Mouse (Mus musculus) spleen, postnatal 4 days (tissue): ENCODE data around the gene Plekhj1.
A peak's percentile ranks its signal among the peaks of the same experiment; 100 is the strongest.
"Not testable (repeated sequence)": the region's sequence is repeated elsewhere in the genome, so short reads cannot be mapped to it uniquely, and the experiment has no call there.

Source experiments
- DNase-seq, 2 experiments: peaks; one replicate each; pipeline ENCODE4 v3.0.0; 2022; ENCODE audit warnings: low spot score in 2 of 2

The Plekhj1 gene

DNA sequence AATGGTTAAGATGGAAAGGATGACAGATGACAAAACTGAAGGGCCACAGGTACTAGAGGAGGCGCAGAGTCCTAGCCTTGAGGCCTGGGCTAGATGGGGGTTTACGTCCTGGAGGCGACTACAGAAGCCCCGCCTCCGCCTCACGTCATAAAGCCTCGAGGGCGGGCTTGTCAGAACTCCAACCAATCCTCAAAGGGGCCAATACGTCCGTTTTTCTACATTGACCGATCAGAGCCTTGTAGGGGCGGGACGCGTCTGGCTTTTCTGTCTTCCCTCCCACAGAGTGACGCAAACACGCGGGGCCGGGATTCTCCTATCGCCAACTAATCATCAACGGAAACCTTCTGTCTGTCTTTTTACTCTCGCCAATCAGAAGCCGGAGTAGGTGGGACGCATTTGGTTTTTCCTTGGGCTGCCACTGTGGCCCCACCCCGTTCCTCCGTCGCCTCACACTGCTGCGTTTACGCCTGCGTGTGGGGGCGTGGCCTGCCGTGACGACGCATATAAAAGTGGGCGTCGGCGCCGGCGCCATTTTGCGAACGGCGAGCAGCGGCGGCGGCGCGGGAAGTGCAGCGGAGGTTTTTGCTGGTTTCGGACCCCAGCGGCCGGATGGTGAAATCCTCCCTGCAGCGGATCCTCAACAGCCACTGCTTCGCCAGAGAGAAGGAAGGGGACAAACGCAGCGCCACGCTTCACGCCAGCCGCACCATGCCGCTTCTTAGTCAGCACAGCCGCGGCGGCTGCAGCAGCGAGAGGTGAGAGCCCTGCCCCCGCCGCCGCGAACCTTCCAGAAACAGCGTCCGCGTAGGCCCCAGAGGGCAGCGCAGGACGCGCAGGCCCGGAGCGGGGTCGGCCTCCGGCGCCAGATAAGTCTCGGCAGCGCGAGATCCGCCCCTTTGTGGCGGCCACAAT, 28.0 kb upstream of the Plekhj1 start, which contains the start of gene Oaz1:
Gene Oaz1, plus strand, starts transcription at position 506 of the 912 bp plus-strand sequence.
- DNase-seq = peak; percentile 97 to 99

DNA sequence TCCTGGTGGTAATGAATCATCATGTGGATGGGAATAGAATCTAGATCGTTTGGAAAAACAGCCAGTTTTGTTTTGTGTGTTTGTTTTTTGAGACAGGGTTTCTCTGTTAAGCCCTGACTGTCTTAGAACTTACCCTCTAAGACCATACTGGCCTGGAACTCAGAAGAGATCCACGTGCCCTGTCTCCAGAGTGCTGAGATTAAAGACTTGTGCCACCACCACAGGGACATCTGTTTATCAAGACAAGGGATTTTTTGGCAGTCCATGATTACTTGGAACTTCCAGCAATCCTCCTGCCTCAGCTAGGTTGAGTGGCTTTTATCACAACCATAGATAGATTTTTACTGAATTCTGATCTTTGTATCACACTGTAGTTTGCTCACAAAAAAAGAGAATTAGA, 26.4 kb upstream of the Plekhj1 start:
- DNase-seq = no peak

DNA sequence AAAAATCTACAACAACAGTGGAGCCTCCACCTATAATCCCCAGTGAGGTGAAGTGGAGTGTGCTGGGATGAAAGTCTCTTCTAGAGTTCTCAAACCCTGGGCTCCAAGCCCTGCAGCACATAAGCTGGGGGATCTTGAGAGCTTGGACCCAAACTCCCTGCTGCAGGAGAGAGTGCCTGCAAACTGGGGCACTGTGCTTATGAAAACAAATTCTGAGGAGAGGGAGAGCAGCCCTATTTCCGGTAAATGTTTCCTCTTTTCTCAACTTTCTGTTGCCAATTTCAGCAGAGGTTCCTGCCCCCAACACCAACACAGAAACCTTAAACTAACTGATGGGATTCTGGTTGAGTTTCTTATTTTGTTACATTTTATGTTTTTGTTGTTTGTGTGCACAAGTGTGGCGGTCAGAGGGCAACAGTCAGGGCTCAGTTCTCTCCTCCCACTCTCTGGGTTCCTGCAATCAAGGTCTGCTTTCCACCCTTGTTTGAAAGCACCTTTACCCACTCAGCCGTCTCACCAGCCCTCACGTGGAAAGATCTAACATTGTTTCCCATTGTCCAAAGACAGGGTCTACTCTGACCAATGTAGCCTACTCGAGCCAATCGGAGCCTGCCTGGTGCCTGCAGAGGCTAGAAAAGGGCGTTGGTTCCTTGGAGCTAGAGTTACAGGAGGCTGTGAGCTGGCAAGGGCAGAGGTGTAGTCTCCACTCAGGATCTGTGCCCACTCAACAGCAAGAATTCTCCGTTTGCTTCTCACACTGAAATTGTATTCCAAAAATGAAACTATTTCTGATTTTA, 25.6 kb upstream of the Plekhj1 start:
- no peak for DNase-seq

DNA sequence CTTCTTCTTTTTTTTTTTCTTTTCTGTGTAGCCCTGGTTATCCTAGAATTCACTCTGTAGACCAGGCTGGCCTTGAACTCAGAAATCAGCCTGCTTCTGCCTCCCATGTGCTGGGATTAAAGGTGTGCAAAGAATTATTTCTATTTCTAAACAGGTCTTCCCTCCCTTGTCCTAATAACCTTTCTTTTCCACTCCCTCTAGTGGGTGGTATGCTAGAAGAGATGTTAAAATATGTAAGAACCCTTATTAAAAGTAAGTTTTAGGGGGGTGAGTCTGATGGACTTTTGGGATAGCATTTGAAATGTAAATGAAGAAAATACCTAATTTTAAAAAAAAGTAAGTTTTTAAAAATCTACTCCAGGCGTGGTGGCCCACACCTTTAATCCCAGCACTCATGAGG, 24.9 kb upstream of the Plekhj1 start:
- DNase-seq = no peak

DNA sequence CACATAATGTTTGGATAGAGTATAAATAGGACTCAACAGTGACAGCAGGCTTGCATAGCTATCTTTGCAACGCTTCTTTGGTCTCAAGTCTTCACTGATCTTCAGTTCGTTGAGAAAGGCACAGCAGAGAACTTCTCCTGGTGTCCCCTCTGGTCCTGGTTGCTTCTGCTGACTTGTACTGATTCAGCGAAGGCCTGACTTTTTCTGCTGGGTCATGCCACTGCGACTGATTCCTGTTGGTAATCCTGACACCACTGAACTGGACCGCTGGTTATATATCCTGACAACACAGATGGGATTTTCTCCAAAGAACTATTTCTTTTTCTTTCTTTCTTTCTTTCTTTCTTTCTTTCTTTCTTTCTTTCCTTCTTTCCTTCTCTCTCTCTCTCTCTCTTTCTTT, 24.1 kb upstream of the Plekhj1 start:
- no peak for DNase-seq

DNA sequence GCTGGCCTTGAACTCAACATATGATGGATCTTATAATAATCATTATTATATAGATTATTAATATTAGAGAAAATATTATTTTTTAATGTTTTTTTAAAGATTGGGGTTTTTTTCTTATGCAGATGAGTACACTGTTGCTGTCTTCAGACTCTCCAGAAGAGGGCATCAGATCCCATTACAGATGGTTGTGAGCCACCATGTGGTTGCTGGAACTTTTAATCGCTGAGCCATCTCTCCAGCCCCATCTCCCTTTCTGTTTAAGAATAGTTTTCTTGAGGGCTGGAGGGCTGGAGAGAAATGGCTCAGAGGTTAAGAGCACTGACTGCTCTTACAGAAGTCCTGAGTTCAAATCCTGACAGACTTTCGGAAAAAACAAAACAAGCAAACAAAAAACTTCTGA, 23.6 kb upstream of the Plekhj1 start:
- DNase-seq = no peak

DNA sequence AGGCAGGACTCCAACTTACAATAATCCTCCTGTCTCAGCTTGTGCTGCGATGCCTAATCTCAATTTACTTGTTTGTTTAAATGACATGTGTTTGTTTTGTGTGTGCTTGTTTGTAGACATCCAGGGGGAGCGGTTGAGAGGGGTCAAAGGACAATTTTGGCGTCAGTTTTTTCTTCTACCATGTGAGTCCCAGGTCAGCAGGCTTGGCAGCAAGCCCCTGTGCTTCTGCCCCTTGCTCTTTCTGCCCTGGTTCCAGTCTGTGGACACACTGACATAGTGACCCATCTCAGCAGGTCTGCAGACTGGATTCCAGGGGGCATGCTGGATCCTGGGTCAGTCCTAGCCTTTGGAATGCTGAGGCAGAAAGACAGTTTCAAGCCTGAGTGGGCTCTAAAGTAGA, 21.0 kb upstream of the Plekhj1 start:
- DNase-seq = no peak

DNA sequence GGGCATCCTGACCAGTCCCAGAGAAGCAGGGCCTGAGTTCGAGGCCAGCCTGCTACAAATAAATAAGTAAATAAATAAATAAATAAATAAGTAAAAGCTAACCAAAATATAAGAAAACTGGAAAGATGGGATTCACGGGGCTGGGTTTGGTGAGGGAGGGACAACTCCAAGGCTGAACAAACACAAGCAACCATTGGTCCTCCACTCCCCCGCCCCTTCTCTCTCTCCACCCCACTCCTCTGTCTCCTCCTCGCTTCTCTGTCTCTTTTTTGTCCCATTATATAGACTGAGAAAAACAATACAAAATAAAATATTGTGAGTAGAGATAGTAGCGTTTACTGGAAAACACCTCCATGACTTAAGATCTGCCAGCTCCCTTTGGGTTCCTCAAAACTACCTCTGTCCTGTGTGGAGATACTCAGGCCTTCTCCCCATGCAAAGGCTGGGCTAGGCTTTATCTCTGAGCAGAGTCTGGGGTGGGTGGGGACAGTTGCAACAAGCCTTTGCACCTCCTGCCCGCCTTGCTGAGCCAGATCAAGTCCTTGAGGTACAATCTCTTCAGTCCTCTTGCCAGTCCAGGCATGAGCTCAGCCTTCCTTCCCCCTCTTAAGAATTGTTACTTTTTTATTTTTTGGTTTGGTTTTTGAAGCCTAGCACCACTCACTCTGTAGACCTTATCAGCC, 20.3 kb upstream of the Plekhj1 start:
- DNase-seq = peak; percentile 79 to 82

DNA sequence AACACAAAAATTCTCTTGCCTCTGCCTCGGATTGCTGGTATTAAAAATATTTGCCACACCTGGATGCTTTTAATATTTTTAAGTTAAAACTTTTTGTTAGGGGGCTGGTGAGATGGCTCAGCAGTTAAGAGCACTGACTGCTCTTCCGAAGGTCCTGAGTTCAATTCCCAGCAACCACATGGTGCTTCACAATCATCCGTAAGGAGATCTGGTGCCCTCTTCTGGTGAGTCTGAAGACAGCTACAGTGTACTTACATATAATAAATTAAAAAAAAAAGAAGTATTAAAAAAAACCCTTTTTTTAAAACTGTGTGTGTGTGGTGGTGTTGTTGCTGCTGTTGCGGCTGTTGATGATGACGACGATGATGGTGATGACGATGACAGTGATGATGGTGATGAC, 19.5 kb upstream of the Plekhj1 start:
- DNase-seq = not testable (repeated sequence)

DNA sequence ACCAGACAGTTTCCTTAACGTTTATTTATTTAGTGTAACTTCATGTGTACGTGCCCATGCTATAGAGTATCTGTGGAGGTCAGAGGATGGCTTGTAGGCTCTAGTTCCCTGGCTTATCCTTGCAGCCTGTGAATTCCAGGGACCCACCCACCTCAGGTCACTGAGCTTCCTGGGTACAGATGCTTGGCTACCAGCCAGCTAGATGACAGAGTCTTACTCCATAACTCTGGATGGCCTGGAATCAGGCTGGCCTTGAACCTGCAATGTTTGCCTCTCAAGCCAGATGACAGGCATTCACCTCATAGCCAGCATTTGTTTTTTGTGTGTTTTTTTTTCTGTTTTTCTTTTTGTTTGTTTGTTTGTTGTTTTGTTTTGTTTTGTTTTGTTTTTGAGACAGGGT, 18.7 kb upstream of the Plekhj1 start:
- no peak for DNase-seq

DNA sequence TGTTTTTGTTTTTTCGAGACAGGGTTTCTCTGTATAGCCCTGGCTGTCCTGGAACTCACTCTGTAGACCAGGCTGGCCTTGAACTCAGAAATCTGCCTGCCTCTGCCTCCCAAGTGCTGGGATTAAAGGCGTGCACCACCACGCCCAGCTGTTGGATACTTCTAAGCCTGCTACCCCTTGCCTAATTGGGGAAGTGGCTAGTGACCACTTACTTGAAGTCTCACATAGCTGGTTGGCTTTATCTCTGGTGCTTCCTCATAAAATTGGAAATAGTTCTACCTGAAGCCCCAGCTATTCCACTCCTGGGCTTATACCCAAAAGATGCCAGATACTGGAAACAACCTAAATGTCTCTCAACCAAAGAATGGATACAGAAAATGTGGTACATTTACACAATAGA, 17.9 kb upstream of the Plekhj1 start:
- not testable (repeated sequence) for DNase-seq

DNA sequence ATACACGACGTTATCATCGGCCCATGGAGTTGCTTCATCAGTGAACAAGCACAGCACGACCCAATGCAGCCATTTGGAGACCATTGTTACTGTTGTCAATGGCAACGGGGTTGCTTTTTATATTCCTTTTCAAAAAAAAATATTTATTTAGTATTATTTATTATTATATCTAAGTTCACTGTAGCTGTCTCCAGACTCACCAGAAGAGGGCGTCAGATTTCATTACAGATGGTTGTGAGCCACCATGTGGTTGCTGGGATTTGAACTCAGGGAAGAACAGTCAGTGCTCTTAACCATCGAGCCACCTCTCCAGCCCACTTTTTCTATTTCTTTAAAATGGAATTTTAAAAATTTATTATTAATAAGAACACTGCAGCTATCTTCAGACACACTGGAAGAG, 16.4 kb upstream of the Plekhj1 start:
- no peak for DNase-seq

DNA sequence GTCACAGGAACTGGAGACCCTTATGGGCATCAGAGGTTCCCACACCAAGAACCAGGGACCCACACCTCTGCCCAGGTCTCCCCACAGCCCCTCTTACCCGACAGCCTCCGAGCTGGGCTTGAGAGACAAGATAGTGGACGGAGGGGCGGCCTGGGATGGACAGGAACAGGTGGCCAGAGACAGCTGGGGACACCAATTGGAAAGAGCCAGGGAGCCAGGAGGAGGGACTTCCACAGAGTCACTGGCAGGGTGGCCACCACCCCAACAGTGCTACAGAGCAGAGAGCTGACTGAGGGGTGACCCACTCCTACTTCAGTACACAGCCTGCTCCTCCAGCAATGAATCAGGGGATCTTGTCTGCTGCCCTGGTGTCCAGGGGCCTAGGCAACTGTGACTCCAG, 14.9 kb upstream of the Plekhj1 start, which contains the start of gene Jsrp1:
Gene Jsrp1, minus strand, starts transcription at position 133 of the 400 bp plus-strand sequence.
- DNase-seq = no peak

DNA sequence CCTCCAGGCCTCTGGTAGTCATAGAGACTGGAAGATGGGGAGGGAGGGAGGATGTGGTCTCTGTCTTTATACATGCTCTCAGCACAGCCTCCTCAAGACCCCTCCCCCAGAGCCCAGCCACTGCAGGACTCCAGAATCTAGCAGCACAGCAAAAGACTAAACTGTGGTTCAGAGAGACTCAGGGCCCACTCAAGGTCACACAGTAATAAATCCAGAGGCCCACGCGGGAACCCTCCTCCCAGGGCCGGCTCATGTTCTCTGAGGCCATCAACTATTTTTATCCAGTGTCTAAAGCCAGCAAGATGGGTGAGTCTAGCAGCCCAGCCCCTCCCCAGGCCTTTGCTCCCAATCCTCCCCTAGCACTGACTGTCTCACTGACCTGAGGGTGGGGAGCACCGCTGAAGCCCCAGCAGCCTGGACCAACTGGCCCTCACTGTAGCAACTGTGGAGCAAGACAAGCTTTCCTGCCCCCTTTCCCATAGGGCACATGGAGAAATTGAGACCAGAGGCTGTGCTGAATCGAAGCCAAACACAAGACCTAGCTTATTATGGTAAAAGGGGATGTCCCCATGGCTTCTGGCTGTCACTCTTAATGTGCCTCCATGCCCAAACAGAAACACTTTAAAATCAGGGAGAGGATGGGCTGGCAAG, 14.1 kb upstream of the Plekhj1 start:
- DNase-seq = no peak

DNA sequence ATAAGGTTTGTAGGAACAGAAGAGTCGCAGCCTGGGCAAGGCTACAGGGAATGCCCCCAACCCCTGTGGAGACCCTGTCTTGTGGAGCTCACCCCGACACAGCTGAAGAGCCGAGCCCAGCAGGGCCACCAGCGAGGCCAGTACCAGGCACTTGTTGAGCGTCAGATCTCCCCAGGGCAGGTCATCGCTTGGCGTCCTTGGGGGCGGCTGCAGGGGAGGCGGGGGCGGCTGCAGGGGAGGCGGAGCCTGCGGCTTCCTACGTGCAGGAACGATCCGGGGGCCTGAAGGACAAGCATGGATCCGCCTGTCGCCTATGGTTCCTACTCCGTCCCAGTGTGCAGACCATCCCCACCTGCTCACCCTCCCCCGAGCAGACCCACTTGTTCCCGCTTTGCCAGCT, 11.7 kb upstream of the Plekhj1 start:
- no peak for DNase-seq

DNA sequence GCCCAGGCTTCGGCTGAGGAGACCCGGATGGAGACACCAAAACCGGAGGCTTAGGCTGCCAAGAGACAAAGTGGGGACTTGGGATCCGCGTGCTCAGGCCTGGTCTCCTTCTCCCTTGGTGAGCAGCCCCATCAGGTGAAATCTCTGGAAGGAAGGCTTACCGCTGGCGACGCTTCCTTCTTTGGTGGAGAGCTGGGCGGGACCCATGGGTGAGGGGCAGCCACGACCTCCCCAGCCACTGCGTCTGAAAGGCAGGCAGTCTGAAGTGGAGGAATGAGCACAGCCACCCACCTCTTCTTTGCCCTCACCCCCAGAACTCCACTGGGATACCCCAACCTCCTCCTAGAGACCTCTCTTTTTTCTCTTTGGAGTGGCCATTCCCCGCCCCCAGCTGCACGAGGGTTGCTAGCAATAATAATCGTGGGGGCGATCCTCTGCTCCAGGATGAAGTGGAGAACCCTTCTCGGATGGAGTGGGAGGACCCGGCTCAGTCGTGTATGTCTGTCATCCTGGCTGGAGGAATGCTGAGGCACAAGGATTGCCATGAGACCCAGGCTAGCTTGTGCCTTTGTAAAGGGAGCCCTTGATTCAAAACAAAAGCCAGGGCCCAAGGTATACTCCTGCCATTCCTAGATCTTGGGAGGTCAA, 10.7 kb upstream of the Plekhj1 start:
- DNase-seq = no peak

DNA sequence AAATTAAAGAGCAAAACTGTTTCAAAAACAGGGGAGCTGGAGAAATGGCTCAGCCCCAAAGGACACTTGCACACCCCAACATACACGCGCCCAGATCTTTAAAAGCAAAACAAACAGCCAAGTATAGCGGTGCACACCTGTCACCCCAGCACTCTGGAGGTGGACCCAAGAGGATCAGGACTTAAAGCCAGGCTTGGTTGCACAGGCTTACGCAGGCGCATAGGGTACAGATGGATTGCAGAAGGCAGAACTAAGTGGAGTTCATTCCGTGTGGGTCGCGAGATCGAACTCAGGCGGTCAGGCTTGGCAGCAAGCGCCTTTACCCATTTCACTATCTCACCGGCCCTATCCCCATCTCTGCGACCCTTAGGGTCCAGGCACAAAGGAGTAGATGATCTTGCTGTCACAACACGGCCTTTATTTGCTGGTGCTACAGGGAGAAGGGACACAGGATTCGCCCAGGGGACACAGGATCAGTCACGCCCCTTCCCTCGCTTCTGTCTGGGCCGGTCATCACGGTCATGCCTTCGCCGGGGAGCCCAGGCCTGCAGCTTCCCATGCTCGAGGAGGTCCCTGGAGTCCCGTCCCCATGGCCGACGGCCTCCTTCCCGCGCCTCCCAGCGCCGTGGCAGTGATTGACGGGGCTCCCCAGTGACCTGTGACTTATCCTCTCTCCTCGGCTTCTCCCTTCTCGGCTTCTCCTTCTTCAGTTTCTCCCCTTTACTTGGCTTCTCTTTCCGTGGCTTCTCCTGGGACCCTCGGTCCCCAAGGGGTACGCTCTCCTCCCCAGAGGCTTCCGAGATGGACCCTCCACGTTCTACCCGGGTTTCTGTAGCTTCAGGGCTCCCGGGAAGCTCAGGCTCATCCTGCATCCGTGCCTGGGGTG, 9.9 kb upstream of the Plekhj1 start:
- DNase-seq = no peak

DNA sequence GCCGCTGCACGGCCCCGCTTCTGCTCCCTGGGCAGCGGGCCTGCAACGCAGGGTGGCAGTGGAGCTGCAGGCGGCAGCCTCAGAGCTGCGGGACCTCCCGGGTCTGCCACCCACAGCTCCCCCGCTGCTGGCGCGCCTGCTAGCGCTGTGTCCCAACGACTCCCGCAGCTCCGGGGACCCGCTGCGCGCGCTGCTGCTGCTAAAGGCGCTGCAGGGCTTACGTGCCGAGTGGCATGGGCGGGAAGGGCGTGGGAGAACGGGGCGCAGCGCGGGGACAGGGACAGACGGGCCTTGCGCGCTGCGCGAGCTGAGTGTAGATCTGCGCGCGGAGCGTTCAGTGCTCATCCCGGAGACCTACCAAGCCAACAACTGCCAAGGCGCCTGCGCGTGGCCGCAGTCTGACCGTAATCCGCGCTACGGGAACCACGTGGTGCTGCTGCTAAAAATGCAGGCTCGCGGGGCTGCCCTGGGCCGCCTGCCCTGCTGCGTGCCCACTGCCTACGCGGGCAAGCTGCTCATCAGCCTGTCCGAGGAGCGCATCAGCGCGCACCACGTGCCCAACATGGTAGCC, 8.7 kb upstream of the Plekhj1 start:
- peak; percentile 52 to 78 for DNase-seq

DNA sequence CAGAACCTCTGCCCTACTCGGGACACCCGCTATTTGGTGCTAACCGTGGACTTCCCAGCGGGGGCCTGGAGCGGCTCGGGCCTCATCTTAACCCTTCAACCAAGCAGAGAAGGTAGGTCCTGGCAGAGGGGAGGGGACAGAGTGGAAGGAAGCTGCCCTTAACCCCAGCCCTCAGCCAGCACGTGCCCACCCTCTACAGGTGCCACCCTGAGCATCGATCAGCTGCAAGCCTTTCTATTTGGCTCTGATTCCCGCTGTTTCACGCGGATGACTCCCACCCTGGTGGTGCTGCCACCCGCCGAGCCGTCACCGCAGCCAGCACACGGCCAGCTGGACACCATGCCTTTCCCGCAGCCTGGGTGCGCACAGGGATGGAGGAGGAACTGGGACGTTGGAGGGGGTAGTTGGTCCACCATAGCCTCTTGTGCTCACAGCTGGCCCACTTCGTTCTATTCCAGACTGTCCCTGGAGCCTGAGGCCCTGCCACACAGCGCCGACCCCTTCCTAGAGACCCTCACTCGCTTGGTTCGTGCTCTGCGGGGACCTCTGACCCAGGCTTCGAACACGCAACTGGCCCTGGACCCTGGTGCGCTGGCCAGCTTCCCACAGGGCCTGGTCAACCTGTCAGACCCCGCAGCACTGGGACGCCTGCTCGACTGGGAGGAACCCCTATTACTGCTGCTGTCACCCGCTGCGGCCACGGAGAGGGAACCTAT, 8.1 kb upstream of the Plekhj1 start:
- peak in 1 of 2 experiments; percentile 72 for DNase-seq
